Mouse (Mus musculus) forebrain, embryonic 12.5 days (tissue): ENCODE measurements around the gene Sp9. TPM values are rescaled to one million over a fixed set of nuclear protein-coding genes. Genes with fewer than 3 reads are reported as not detected.
A peak's percentile ranks its signal among the peaks of the same experiment; 100 is the strongest.

Experiments used
- ATAC-seq: fragments of 200-750 bp; cut with Nextera tagmentation; 2 replicates; pipeline ENCODE4 v1.8.0; 2017; ENCODE audit warnings: moderate TSS enrichment; ENCODE audit not compliant: low FRiP score
- H3K27ac ChIP-seq: fragments of 300-500 bp; sonication (generic); 2 replicates; pipeline ENCODE4 v1.5.1; 2016; ENCODE audit warnings: mild to moderate bottlenecking
- H3K27me3 ChIP-seq: fragments of 300-500 bp; sonication (generic); 2 replicates; pipeline ENCODE4 v1.6.1; 2016; ENCODE audit warnings: mild to moderate bottlenecking
- H3K36me3 ChIP-seq: fragments of 300-500 bp; sonication (generic); replicated peaks from 2 replicates; pipeline ENCODE4 v1.6.1; 2016; ENCODE audit warnings: mild to moderate bottlenecking
- H3K4me1 ChIP-seq: fragments of 300-500 bp; sonication (generic); 2 replicates; pipeline ENCODE4 v1.6.1; 2016
- H3K4me2 ChIP-seq: fragments of 300-500 bp; sonication (generic); 2 replicates; pipeline ENCODE4 v1.6.1; 2016; ENCODE audit warnings: mild to moderate bottlenecking, moderate library complexity
- H3K4me3 ChIP-seq: fragments of 300-500 bp; sonication (generic); replicated peaks from 2 replicates; pipeline ENCODE4 v1.5.1; 2016; ENCODE audit warnings: mild to moderate bottlenecking
- H3K9ac ChIP-seq: fragments of 300-500 bp; sonication (generic); 2 replicates; pipeline ENCODE4 v1.6.1; 2016; ENCODE audit warnings: mild to moderate bottlenecking
- H3K9me3 ChIP-seq: fragments of 300-500 bp; sonication (generic); 2 replicates; pipeline ENCODE4 v1.6.1; 2016
- WGBS: fragments of 180-500 bp; shearing (Covaris S2); methylation state at CpG from one replicate; pipeline ENCODE4 v1.1.7; 2016; 5-methylcytosine and 5-hydroxymethylcytosine counted together
- polyA plus RNA-seq: library from polyadenylated mRNA; unstranded; fragments of >200 nt; fragmentation: Nextera tagmentation; extraction: Ambion mirVana; gene quantifications from 2 replicates; pipeline ENCODE4 v1.2.1, GENCODE M21; 2016

The Sp9 gene
- polyA plus RNA-seq, 1 experiment from 2014 or later, result 12.9 TPM

- Histone ChIP-seq H3K4me1 (peaks cover 59% of the 10 kb centered on the region), H3K4me3 (0 out of 2 replicates have a peak overlapping the region, but pooled peaks have one; percentile 14), H3K4me2 (peak overlapping the region; percentile 42), H3K9ac (no peak overlapping the region), H3K27ac (peak overlapping the region; percentile 63), H3K27me3 (peaks cover 89% of the 10 kb centered on the region), H3K9me3 (no peaks in the 10 kb centered on the region), H3K36me3 (no peaks in the 10 kb centered on the region)
- no peak for ATAC-seq
- WGBS, result under 1% methylated on average over 12 of the region's 12 CpGs
Observed at GRCm38 (mm10) chr2:73268281-73268680, 3.4 kb upstream of the Sp9 start.

GRCm38 (mm10) chr2:73268836-73269395, 2.8 kb upstream of the Sp9 start:
- Histone ChIP-seq H3K27me3 (peaks cover 89% of the 10 kb centered on the region), H3K4me1 (peaks cover 60% of the 10 kb centered on the region), H3K4me3 (no peak overlapping the region), H3K9me3 (no peaks in the 10 kb centered on the region), H3K4me2 (no peak overlapping the region), H3K9ac (no peak overlapping the region), H3K27ac (0 out of 2 replicates have a peak overlapping the region, but pooled peaks have one; percentile 37), H3K36me3 (no peaks in the 10 kb centered on the region)
- ATAC-seq, result no peak
- WGBS, result 5% methylated on average over 8 of the region's 8 CpGs

GRCm38 (mm10) chr2:73269666-73270065, 2.1 kb upstream of the Sp9 start:
- Histone ChIP-seq H3K9ac (no peak overlapping the region), H3K36me3 (no peaks in the 10 kb centered on the region), H3K4me3 (peak overlapping the region; percentile 10; the same call in 1 of the 2 replicates), H3K27ac (peak overlapping the region; percentile 37; the same call in 1 of the 2 replicates), H3K27me3 (peaks cover 89% of the 10 kb centered on the region), H3K4me1 (peaks cover 60% of the 10 kb centered on the region), H3K4me2 (peak overlapping the region; percentile 60), H3K9me3 (no peaks in the 10 kb centered on the region)
- ATAC-seq, result no peak
- 0% methylated on average over 14 of the region's 17 CpGs for WGBS

- 1% methylated on average over 14 of the region's 14 CpGs for WGBS
- no peak for ATAC-seq
- H3K27ac ChIP-seq, result peak overlapping the region; percentile 37
- no peaks in the 10 kb centered on the region for H3K9me3 ChIP-seq
- H3K27me3 ChIP-seq, result peaks cover 86% of the 10 kb centered on the region
- H3K9ac ChIP-seq, result peak overlapping the region; percentile 12; the same call in 1 of the 2 replicates
- H3K36me3 ChIP-seq, result no peaks in the 10 kb centered on the region
- peaks cover 58% of the 10 kb centered on the region for H3K4me1 ChIP-seq
- H3K4me2 ChIP-seq, result peak overlapping the region; percentile 60
- peak overlapping the region; percentile 57 for H3K4me3 ChIP-seq
Observed at GRCm38 (mm10) chr2:73270071-73270592, 1.6 kb upstream of the Sp9 start.

- Histone ChIP-seq H3K9me3 (no peaks in the 10 kb centered on the region), H3K36me3 (no peaks in the 10 kb centered on the region), H3K27ac (peak overlapping the region; percentile 36), H3K27me3 (peaks cover 79% of the 10 kb centered on the region), H3K4me3 (peak overlapping the region; percentile 57), H3K9ac (peak overlapping the region; percentile 12), H3K4me2 (peak overlapping the region; percentile 60), H3K4me1 (peaks cover 58% of the 10 kb centered on the region)
- peak; percentile 15; the same call in 1 of the 2 replicates for ATAC-seq
- under 1% methylated on average over 38 of the region's 38 CpGs for whole genome bisulfite sequencing
Observed at GRCm38 (mm10) chr2:73270593-73271458, 899 bp upstream of the Sp9 start.

GRCm38 (mm10) chr2:73272351-73273248, 875 bp downstream of the Sp9 start:
- H3K27me3 ChIP-seq, result peaks cover 78% of the 10 kb centered on the region
- ATAC-seq, result no peak
- WGBS, result under 1% methylated on average over 55 of the region's 55 CpGs

GRCm38 (mm10) chr2:73273249-73274118, 1.8 kb downstream of the Sp9 start:
- Histone ChIP-seq H3K4me1 (peaks cover 67% of the 10 kb centered on the region), H3K9ac (peak overlapping the region; percentile 69), H3K9me3 (no peaks in the 10 kb centered on the region), H3K36me3 (no peaks in the 10 kb centered on the region), H3K27me3 (peaks cover 76% of the 10 kb centered on the region), H3K4me2 (peak overlapping the region; percentile 60), H3K4me3 (peak overlapping the region; percentile 57), H3K27ac (peak overlapping the region; percentile 86)
- WGBS, result under 1% methylated on average over 96 of the region's 110 CpGs
- peak; percentile 17; the same call in 1 of the 2 replicates for ATAC-seq

More at GRCm38 (mm10) chr2:73272351-73273248, 875 bp downstream of the Sp9 start:
- Histone ChIP-seq H3K9ac (peak overlapping the region; percentile 69), H3K9me3 (no peaks in the 10 kb centered on the region), H3K4me1 (peaks cover 69% of the 10 kb centered on the region), H3K4me3 (peak overlapping the region; percentile 57), H3K4me2 (peak overlapping the region; percentile 60), H3K27ac (peak overlapping the region; percentile 86), H3K36me3 (no peaks in the 10 kb centered on the region)

- Histone ChIP-seq H3K27ac (peak overlapping the region; percentile 86), H3K4me1 (peaks cover 75% of the 10 kb centered on the region), H3K36me3 (no peaks in the 10 kb centered on the region), H3K4me2 (peak overlapping the region; percentile 60), H3K4me3 (peak overlapping the region; percentile 57), H3K9ac (peak overlapping the region; percentile 69), H3K9me3 (no peaks in the 10 kb centered on the region), H3K27me3 (peaks cover 82% of the 10 kb centered on the region)
- 0 out of 2 replicates have a peak, but pooled peaks have one; percentile 1 for ATAC-seq
- WGBS, result under 1% methylated on average over 80 of the region's 88 CpGs
Observed at GRCm38 (mm10) chr2:73274119-73274920, 2.6 kb downstream of the Sp9 start.

- 6% methylated on average over 8 of the region's 8 CpGs for WGBS
- Histone ChIP-seq H3K4me2 (peak overlapping the region; percentile 30), H3K4me3 (peak overlapping the region; percentile 22)
Observed at GRCm38 (mm10) chr2:73275261-73276040, 3.7 kb downstream of the Sp9 start.

More at GRCm38 (mm10) chr2:73275261-73276040, 3.7 kb downstream of the Sp9 start:
- ATAC-seq, result no peak
- Histone ChIP-seq H3K9ac (no peak overlapping the region), H3K4me1 (peaks cover 72% of the 10 kb centered on the region), H3K36me3 (no peaks in the 10 kb centered on the region), H3K9me3 (no peaks in the 10 kb centered on the region), H3K27ac (peak overlapping the region; percentile 32; the same call in 1 of the 2 replicates), H3K27me3 (peaks cover 79% of the 10 kb centered on the region)
